Mouse (Mus musculus) layer of hippocampus, postnatal 36 days (tissue): Measurements from ENCODE around the gene D430042O09Rik. TPM values are rescaled to one million over a fixed set of nuclear protein-coding genes. Genes with fewer than 3 reads are reported as not detected.

Experiments used
- DNase-seq, 2 experiments: peaks; one replicate each; pipeline ENCODE4 v3.0.0; 2022
- total RNA-seq, 2 experiments: library from RNA; stranded (reverse); gene quantifications; 2 replicates each; pipeline ENCODE4 v1.2.3; 2021

The D430042O09Rik gene
- total RNA-seq, 2 experiments from 2014 or later = 22.9 to 32.4 TPM

- DNase-seq = no peak
Observed at GRCm38 (mm10) chr7:125812721-125813120, 105.0 kb downstream of the D430042O09Rik start.

- DNase-seq = no peak
Observed at GRCm38 (mm10) chr7:125815733-125816132, 108.0 kb downstream of the D430042O09Rik start.

- no peak for DNase-seq
Observed at GRCm38 (mm10) chr7:125818301-125818712, 110.6 kb downstream of the D430042O09Rik start.

GRCm38 (mm10) chr7:125820233-125820632 is 112.5 kb downstream of the D430042O09Rik start:
- no peak for DNase-seq

- DNase-seq = no peak
Observed at GRCm38 (mm10) chr7:125826425-125826824, 118.7 kb downstream of the D430042O09Rik start.

GRCm38 (mm10) chr7:125826887-125827286 is 119.2 kb downstream of the D430042O09Rik start:
- no peak for DNase-seq

GRCm38 (mm10) chr7:125827420-125827819 is 119.7 kb downstream of the D430042O09Rik start:
- no peak for DNase-seq

- DNase-seq = no peak
Observed at GRCm38 (mm10) chr7:125828561-125828960, 120.9 kb downstream of the D430042O09Rik start.

- DNase-seq = no peak
Observed at GRCm38 (mm10) chr7:125829121-125829666, 121.5 kb downstream of the D430042O09Rik start.

GRCm38 (mm10) chr7:125832767-125833166 is 125.1 kb downstream of the D430042O09Rik start:
- DNase-seq = no peak

GRCm38 (mm10) chr7:125833471-125833870 is 125.8 kb downstream of the D430042O09Rik start:
- DNase-seq = no peak

GRCm38 (mm10) chr7:125838078-125838742 is 130.5 kb downstream of the D430042O09Rik start:
- no peak for DNase-seq

GRCm38 (mm10) chr7:125845611-125846010 is 137.9 kb downstream of the D430042O09Rik start:
- DNase-seq = no peak

- DNase-seq = no peak
Observed at GRCm38 (mm10) chr7:125846866-125847527, 139.3 kb downstream of the D430042O09Rik start.

- DNase-seq = no peak
Observed at GRCm38 (mm10) chr7:125847528-125847866, 139.8 kb downstream of the D430042O09Rik start.

- DNase-seq = no peak
Observed at GRCm38 (mm10) chr7:125859564-125859963, 151.9 kb downstream of the D430042O09Rik start.

GRCm38 (mm10) chr7:125860421-125860820 is 152.7 kb downstream of the D430042O09Rik start:
- no peak for DNase-seq

GRCm38 (mm10) chr7:125864026-125864425 is 156.3 kb downstream of the D430042O09Rik start:
- no peak for DNase-seq

GRCm38 (mm10) chr7:125865234-125865633 is 157.5 kb downstream of the D430042O09Rik start:
- DNase-seq = no peak

GRCm38 (mm10) chr7:125868570-125868969 is 160.9 kb downstream of the D430042O09Rik start:
- no peak for DNase-seq

GRCm38 (mm10) chr7:125871404-125872201 is 163.9 kb downstream of the D430042O09Rik start:
- no peak for DNase-seq

GRCm38 (mm10) chr7:125872202-125872580 is 164.5 kb downstream of the D430042O09Rik start:
- no peak for DNase-seq

- no peak for DNase-seq
Observed at GRCm38 (mm10) chr7:125872874-125873273, 165.2 kb downstream of the D430042O09Rik start.
